Mouse (Mus musculus) lung, embryonic 14.5 days (tissue): ENCODE measurements around the gene Bdkrb2. TPM values are rescaled to one million over a fixed set of nuclear protein-coding genes. Genes with fewer than 3 reads are reported as not detected.
A peak's percentile ranks its signal among the peaks of the same experiment; 100 is the strongest.

ENCODE experiments used
- ATAC-seq: fragments of 200-750 bp; cut with Nextera tagmentation; 2 replicates; pipeline ENCODE4 v1.8.0; 2017; ENCODE audit warnings: mild to moderate bottlenecking, moderate TSS enrichment, moderate library complexity; ENCODE audit not compliant: insufficient read depth
- DNase-seq: peaks from one replicate; pipeline ENCODE4 v3.0.0-alpha.2; 2015
- H3K27ac ChIP-seq: fragments of 300-500 bp; sonication (generic); 2 replicates; pipeline ENCODE4 v1.5.1; 2014; ENCODE audit warnings: low read depth, mild to moderate bottlenecking, moderate library complexity
- H3K27me3 ChIP-seq: fragments of 300-500 bp; sonication (generic); 2 replicates; pipeline ENCODE4 v1.6.1; 2014; ENCODE audit warnings: low read length, control low read depth; ENCODE audit not compliant: insufficient read depth
- H3K36me3 ChIP-seq: fragments of 300-500 bp; sonication (generic); 2 replicates; pipeline ENCODE4 v1.6.1; 2014; ENCODE audit warnings: control low read depth; ENCODE audit not compliant: insufficient read depth
- H3K4me1 ChIP-seq: fragments of 300-500 bp; sonication (generic); 2 replicates; pipeline ENCODE4 v1.6.1; 2014; ENCODE audit warnings: antibody characterized with exemption, control low read depth; ENCODE audit not compliant: insufficient read depth
- H3K4me2 ChIP-seq: fragments of 300-500 bp; sonication (generic); 2 replicates; pipeline ENCODE4 v1.6.1; 2014; ENCODE audit warnings: mild to moderate bottlenecking
- H3K4me3 ChIP-seq: fragments of 300-500 bp; sonication (generic); 2 replicates; pipeline ENCODE4 v1.5.1; 2014; ENCODE audit warnings: low read depth, low read length
- H3K9ac ChIP-seq: fragments of 300-500 bp; sonication (generic); 2 replicates; pipeline ENCODE4 v1.6.1; 2014
- H3K9me3 ChIP-seq: fragments of 300-500 bp; sonication (generic); 2 replicates; pipeline ENCODE4 v1.6.1; 2016; ENCODE audit warnings: low read depth, low read length, control low read depth
- CTCF ChIP-seq: IDR thresholded peaks from 2 replicates; pipeline ENCODE4 v1.5.1; 2016; ENCODE audit warnings: antibody characterized with exemption, low read depth
- WGBS: fragments of 180-500 bp; shearing (Covaris S2); extraction: QIAGEN DNeasy Blood & Tissue Kit; methylation state at CpG from one replicate; pipeline ENCODE4 v1.1.7; 2014; 5-methylcytosine and 5-hydroxymethylcytosine counted together
- polyA plus RNA-seq: library from polyadenylated mRNA; unstranded; fragments of >200 nt; fragmentation: Nextera tagmentation; extraction: Ambion mirVana; gene quantifications from 2 replicates; pipeline ENCODE4 v1.2.1, GENCODE M21; 2014

Bdkrb2 gene
- polyA plus RNA-seq, 1 experiment from 2014 or later = 0.21 TPM

- Histone ChIP-seq H3K9ac (no peak overlapping the region), H3K9me3 (no peaks in the 10 kb centered on the region), H3K4me2 (no peak overlapping the region), H3K4me3 (no peak overlapping the region), H3K36me3 (no peaks in the 10 kb centered on the region), H3K27ac (no peak overlapping the region), H3K27me3 (no peaks in the 10 kb centered on the region), H3K4me1 (no peaks in the 10 kb centered on the region)
- ATAC-seq (no peak), DNase-seq (no peak)
- TF ChIP-seq CTCF = no peak
- WGBS = 80% methylated on average over 4 of the region's 4 CpGs
Observed at GRCm38 (mm10) chr12:105574356-105574755, 11.3 kb downstream of the Bdkrb2 start.

GRCm38 (mm10) chr12:105580490-105580889 is 17.5 kb downstream of the Bdkrb2 start:
- no peak for ATAC-seq
- Histone ChIP-seq H3K27ac (no peak overlapping the region), H3K4me2 (no peak overlapping the region), H3K4me3 (no peak overlapping the region), H3K9me3 (no peaks in the 10 kb centered on the region), H3K9ac (no peak overlapping the region), H3K27me3 (no peaks in the 10 kb centered on the region), H3K4me1 (peaks cover 9% of the 10 kb centered on the region; the same call in 1 of the 2 replicates), H3K36me3 (no peaks in the 10 kb centered on the region)
- WGBS = 70% methylated on average over 17 of the region's 17 CpGs
- DNase-seq = no peak
- no peak for TF ChIP-seq CTCF

GRCm38 (mm10) chr12:105582486-105582885 is 19.5 kb downstream of the Bdkrb2 start:
- no peak overlapping the region for H3K9ac ChIP-seq
- no peak for DNase-seq
- no peaks in the 10 kb centered on the region for H3K36me3 ChIP-seq
- no peaks in the 10 kb centered on the region for H3K9me3 ChIP-seq
- no peaks in the 10 kb centered on the region for H3K27me3 ChIP-seq
- no peak overlapping the region for H3K4me3 ChIP-seq
- 60% methylated on average over 9 of the region's 9 CpGs for WGBS
- no peak for TF ChIP-seq CTCF
- H3K4me1 ChIP-seq = peaks cover 9% of the 10 kb centered on the region; the same call in 1 of the 2 replicates
- no peak for ATAC-seq
- no peak overlapping the region for H3K27ac ChIP-seq
- H3K4me2 ChIP-seq = no peak overlapping the region

- ATAC-seq (peak; percentile 54), DNase-seq (peak; percentile 56)
- 12% methylated on average over 2 of the region's 2 CpGs for WGBS
- Histone ChIP-seq H3K4me1 (peaks cover 9% of the 10 kb centered on the region; the same call in 1 of the 2 replicates), H3K4me2 (0 out of 2 replicates have a peak overlapping the region, but pooled peaks have one; percentile 4), H3K4me3 (no peak overlapping the region), H3K9ac (no peak overlapping the region), H3K27ac (0 out of 2 replicates have a peak overlapping the region, but pooled peaks have one; percentile 12), H3K36me3 (no peaks in the 10 kb centered on the region), H3K9me3 (no peaks in the 10 kb centered on the region), H3K27me3 (no peaks in the 10 kb centered on the region)
- TF ChIP-seq CTCF = no peak
Observed at GRCm38 (mm10) chr12:105583484-105583883, 20.5 kb downstream of the Bdkrb2 start.

- no peak overlapping the region for H3K9ac ChIP-seq
- no peak overlapping the region for H3K4me3 ChIP-seq
- ATAC-seq = peak; percentile 78
Observed at GRCm38 (mm10) chr12:105584851-105585250, 21.8 kb downstream of the Bdkrb2 start.

GRCm38 (mm10) chr12:105587526-105587925 is 24.5 kb downstream of the Bdkrb2 start:
- no peak overlapping the region for H3K9ac ChIP-seq
- no peaks in the 10 kb centered on the region for H3K27me3 ChIP-seq
- TF ChIP-seq CTCF = no peak
- no peak overlapping the region for H3K4me3 ChIP-seq
- no peak overlapping the region for H3K4me2 ChIP-seq
- no peaks in the 10 kb centered on the region for H3K9me3 ChIP-seq
- no peak for ATAC-seq
- H3K4me1 ChIP-seq = peaks cover 9% of the 10 kb centered on the region; the same call in 1 of the 2 replicates
- H3K36me3 ChIP-seq = no peaks in the 10 kb centered on the region
- H3K27ac ChIP-seq = no peak overlapping the region
- DNase-seq = no peak
- WGBS = 76% methylated on average over 8 of the region's 8 CpGs

More at GRCm38 (mm10) chr12:105584851-105585250, 21.8 kb downstream of the Bdkrb2 start:
- no peak overlapping the region for H3K27ac ChIP-seq
- WGBS = 11% methylated on average over 12 of the region's 12 CpGs
- no peaks in the 10 kb centered on the region for H3K36me3 ChIP-seq
- no peaks in the 10 kb centered on the region for H3K27me3 ChIP-seq
- H3K4me1 ChIP-seq = peaks cover 9% of the 10 kb centered on the region; the same call in 1 of the 2 replicates
- peak; percentile 99 for TF ChIP-seq CTCF
- H3K9me3 ChIP-seq = no peaks in the 10 kb centered on the region
- peak; percentile 90 for DNase-seq
- H3K4me2 ChIP-seq = no peak overlapping the region

GRCm38 (mm10) chr12:105590786-105591185 is 27.8 kb downstream of the Bdkrb2 start:
- no peak overlapping the region for H3K9ac ChIP-seq
- no peak overlapping the region for H3K4me2 ChIP-seq
- ATAC-seq = no peak
- no peaks in the 10 kb centered on the region for H3K9me3 ChIP-seq
- no peaks in the 10 kb centered on the region for H3K4me1 ChIP-seq
- TF ChIP-seq CTCF = no peak
- no peaks in the 10 kb centered on the region for H3K36me3 ChIP-seq
- no peak overlapping the region for H3K4me3 ChIP-seq
- H3K27ac ChIP-seq = no peak overlapping the region
- WGBS = 77% methylated on average over 7 of the region's 7 CpGs
- H3K27me3 ChIP-seq = no peaks in the 10 kb centered on the region
- DNase-seq = no peak
